Mouse (Mus musculus) Patski (cell line): Measurements from ENCODE around the gene Gtf2a1l. TPM values are rescaled to one million over a fixed set of nuclear protein-coding genes. Genes with fewer than 3 reads are reported as not detected.

ENCODE experiments used
- ATAC-seq: fragments of 100-300 bp; one replicate; pipeline ENCODE4 v1.8.0; 2021
- CTCF ChIA-PET: fragments of 350-600 bp; sonication (Branson Sonifier 250); formaldehyde crosslinking; loops from one replicate; lab custom pipeline; 2022; ENCODE audit warnings: inconsistent platforms; lab: Charles Lee
- POLR2A ChIA-PET: fragments of 350-600 bp; sonication (Branson Sonifier 250); formaldehyde crosslinking; loops from one replicate; lab custom pipeline; 2022; ENCODE audit warnings: antibody characterized with exemption, inconsistent platforms; lab: Charles Lee
- DNase-seq: peaks from one replicate; pipeline ENCODE4 v3.0.0-alpha.2; 2011; ENCODE audit warnings: low read depth, low spot score
- H3K27me3 ChIP-seq: fragments of 371-371 bp; one replicate; pipeline ENCODE4 v1.5.1; 2021
- CTCF ChIP-seq: fragments of 100-300 bp; IDR thresholded peaks from one replicate; pipeline ENCODE4 v1.5.1; 2021
- in situ Hi-C: fragments of 300-500 bp; cut with MboI; formaldehyde crosslinking; loops from 3 replicates; pipeline ENCODE4 v1.11.1; 2018; ENCODE audit warnings: low pct_unique_long_range_greater_than_20kb, mixed read lengths
- polyA plus RNA-seq: library from polyadenylated mRNA; unstranded; gene quantifications from one replicate; pipeline ENCODE4 v1.2.3, GENCODE M21; 2021

Gene Gtf2a1l
- polyA plus RNA-seq, 1 experiment from 2014 or later = not detected

GRCm38 (mm10) chr17:88629381-88629759 lies 39.1 kb upstream of the Gtf2a1l start:
- no peaks in the 10 kb centered on the region for H3K27me3 ChIP-seq
- in situ Hi-C loops = loop anchor here (25.0 kb wide), 1 partner anchor 592 kb away; no protein-coding TSS in a partner anchor
- TF ChIP-seq CTCF = no peak
- peak; percentile 50 for DNase-seq
- peak; percentile 42 for ATAC-seq
- ChIA-PET POLR2A (no interaction called here), CTCF (interaction anchor here (1.0 to 1.2 kb wide), 3 partner anchors 12 to 33 kb away, joined by 3 to 4 read pairs (median 3); no protein-coding TSS in a partner anchor)

- ATAC-seq (peak; percentile 61), DNase-seq (no peak)
- no peaks in the 10 kb centered on the region for H3K27me3 ChIP-seq
- ChIA-PET CTCF (interaction anchor here (0.6 to 2.4 kb wide), 3 partner anchors 22 to 35 kb away, joined by 3 to 9 read pairs (median 3); no protein-coding TSS in a partner anchor), POLR2A (no interaction called here)
- in situ Hi-C loops = loop anchor here (5.0 to 25.0 kb wide), 2 partner anchors 33 to 593 kb away; partner anchors contain the start of gene Ston1
- TF ChIP-seq CTCF = no peak
These were observed 38.4 kb upstream of the Gtf2a1l start for GRCm38 (mm10) chr17:88629931-88630553.

GRCm38 (mm10) chr17:88630554-88630948 lies 37.9 kb upstream of the Gtf2a1l start:
- in situ Hi-C loops = loop anchor here (5.0 to 25.0 kb wide), 2 partner anchors 33 to 593 kb away; partner anchors contain the start of gene Ston1
- H3K27me3 ChIP-seq = no peaks in the 10 kb centered on the region
- ATAC-seq (peak; percentile 76), DNase-seq (peak; percentile 53)
- no peak for TF ChIP-seq CTCF
- ChIA-PET POLR2A (no interaction called here), CTCF (interaction anchor here (2.0 to 2.8 kb wide), 3 partner anchors 10 to 36 kb away, joined by 4 to 14 read pairs (median 9); no protein-coding TSS in a partner anchor)

- ChIA-PET POLR2A (no interaction called here), CTCF (interaction anchor here (1.1 to 2.8 kb wide), 5 partner anchors 8 to 75 kb away, joined by 3 to 14 read pairs (median 3); no protein-coding TSS in a partner anchor)
- H3K27me3 ChIP-seq = no peaks in the 10 kb centered on the region
- no peak for TF ChIP-seq CTCF
- DNase-seq (no peak), ATAC-seq (no peak)
- in situ Hi-C loops = loop anchor here (5.0 to 25.0 kb wide), 2 partner anchors 35 to 595 kb away; partner anchors contain the start of gene Ston1
These were observed 35.8 kb upstream of the Gtf2a1l start for GRCm38 (mm10) chr17:88632631-88633030.

GRCm38 (mm10) chr17:88636076-88636475 lies 32.4 kb upstream of the Gtf2a1l start:
- ChIA-PET CTCF (interaction anchor here (1.3 to 1.9 kb wide), 2 partner anchors 38 to 39 kb away, joined by 3 to 7 read pairs; partner anchors contain the start of gene Ston1), POLR2A (no interaction called here)
- no peak for TF ChIP-seq CTCF
- in situ Hi-C loops = loop anchor here (5.0 to 25.0 kb wide), 2 partner anchors 109 to 599 kb away; no protein-coding TSS in a partner anchor
- no peak for ATAC-seq
- no peaks in the 10 kb centered on the region for H3K27me3 ChIP-seq
- DNase-seq = no peak

GRCm38 (mm10) chr17:88636587-88636986 lies 31.9 kb upstream of the Gtf2a1l start:
- no peak for TF ChIP-seq CTCF
- no peaks in the 10 kb centered on the region for H3K27me3 ChIP-seq
- ChIA-PET CTCF (interaction anchor here (1.3 to 1.9 kb wide), 2 partner anchors 38 to 40 kb away, joined by 3 to 7 read pairs; partner anchors contain the start of gene Ston1), POLR2A (no interaction called here)
- ATAC-seq (no peak), DNase-seq (no peak)
- in situ Hi-C loops = loop anchor here (5.0 to 25.0 kb wide), 2 partner anchors 109 to 599 kb away; no protein-coding TSS in a partner anchor

GRCm38 (mm10) chr17:88641012-88641411 lies 27.4 kb upstream of the Gtf2a1l start:
- no peak for DNase-seq
- in situ Hi-C loops = loop anchor here (10.0 to 25.0 kb wide), 2 partner anchors 386 to 604 kb away; no protein-coding TSS in a partner anchor
- peak; percentile 75 for TF ChIP-seq CTCF
- CTCF ChIA-PET = interaction anchor here (0.6 to 3.5 kb wide), 18 partner anchors 8 to 386 kb away, joined by 3 to 18 read pairs (median 4); partner anchors contain the start of gene Ston1
- POLR2A ChIA-PET = interaction anchor here (0.7 to 1.2 kb wide), 4 partner anchors 42 to 106 kb away, joined by 3 to 7 read pairs (median 3); no protein-coding TSS in a partner anchor
- no peaks in the 10 kb centered on the region for H3K27me3 ChIP-seq
- peak; percentile 76 for ATAC-seq

GRCm38 (mm10) chr17:88641836-88642235 lies 26.6 kb upstream of the Gtf2a1l start:
- CTCF ChIA-PET = interaction anchor here (1.2 to 3.5 kb wide), 13 partner anchors 8 to 387 kb away, joined by 3 to 18 read pairs (median 7); partner anchors contain the start of gene Ston1

GRCm38 (mm10) chr17:88644876-88645275 lies 23.6 kb upstream of the Gtf2a1l start:
- no peaks in the 10 kb centered on the region for H3K27me3 ChIP-seq
- DNase-seq = no peak
- ChIA-PET CTCF (interaction anchor here (0.9 to 1.0 kb wide), 2 partner anchors 86 to 117 kb away, joined by 3 read pairs; no protein-coding TSS in a partner anchor), POLR2A (no interaction called here)
- no peak for TF ChIP-seq CTCF
- ATAC-seq = no peak
- in situ Hi-C loops = loop anchor here (10.0 to 25.0 kb wide), 2 partner anchors 390 to 608 kb away; no protein-coding TSS in a partner anchor

More at GRCm38 (mm10) chr17:88641836-88642235, 26.6 kb upstream of the Gtf2a1l start:
- in situ Hi-C loops = loop anchor here (10.0 to 25.0 kb wide), 2 partner anchors 387 to 605 kb away; no protein-coding TSS in a partner anchor
- POLR2A ChIA-PET = interaction anchor here (0.7 kb wide), 1 partner anchor 52 kb away, joined by 3 read pairs; no protein-coding TSS in a partner anchor
- no peak for DNase-seq
- no peak for ATAC-seq
- no peak for TF ChIP-seq CTCF
- no peaks in the 10 kb centered on the region for H3K27me3 ChIP-seq

- POLR2A ChIA-PET = no interaction called here
- CTCF ChIA-PET = interaction anchor here (0.9 to 1.7 kb wide), 2 partner anchors 87 to 117 kb away, joined by 3 to 7 read pairs; no protein-coding TSS in a partner anchor
- in situ Hi-C loops = loop anchor here (10.0 to 25.0 kb wide), 2 partner anchors 390 to 608 kb away; no protein-coding TSS in a partner anchor
- no peaks in the 10 kb centered on the region for H3K27me3 ChIP-seq
- no peak for DNase-seq
- ATAC-seq = no peak
- TF ChIP-seq CTCF = no peak
These were observed 23.2 kb upstream of the Gtf2a1l start for GRCm38 (mm10) chr17:88645299-88645698.
